Comparison of ENCODE assay signal across 12 mouse cellular contexts in the genomic region with DNA sequence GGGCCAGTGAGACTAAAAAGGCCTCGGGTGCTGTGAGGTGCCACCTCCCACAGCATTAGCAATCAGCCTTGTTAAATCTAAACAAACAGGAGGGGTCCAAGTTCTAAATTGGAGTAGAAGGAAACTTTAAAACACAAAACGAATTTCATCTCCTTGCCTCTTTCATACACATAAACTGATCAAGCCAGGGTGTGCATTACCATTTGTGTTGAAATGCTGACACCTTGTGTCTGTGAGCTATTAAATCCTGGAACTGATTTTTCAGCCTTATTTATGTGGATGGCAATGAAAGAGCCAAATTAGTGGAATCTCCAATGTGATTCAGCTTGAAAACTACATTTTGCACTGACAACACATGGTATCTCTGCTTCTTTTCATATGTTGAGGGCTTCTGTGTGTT.
DNase-seq lines count a peak whose midpoint lies in the region; ATAC-seq and TF ChIP-seq lines count a peak whose summit lies in the region.
"Had no signal": no experiment of that assay in that cellular context is flagged by ENCODE, and none has a peak within 500 bp of the region (broad histone marks: within the 10 kb centered on the region; RNA-seq: fewer than 3 reads in every experiment).

No protein-coding gene starts in this region.

- H3K27me3 ChIP-seq in Patski = peaks cover 17% of the 10 kb centered on the region
- H3K27me3 ChIP-seq in midbrain, embryonic 13.5 days = no peaks in the 10 kb centered on the region

- H3K4me1 ChIP-seq in midbrain, embryonic 13.5 days (replicated peaks) = no peaks in the 10 kb centered on the region

- CTCF ChIA-PET in Patski (lab: Charles Lee) = interaction anchor here (0.8 to 1.1 kb wide), 4 partner anchors 12 to 679 kb away, joined by 3 read pairs; no protein-coding TSS in a partner anchor

- no peaks in the 10 kb centered on the region for H3K9me3 ChIP-seq in midbrain, embryonic 13.5 days
- H3K9me3 ChIP-seq: G1E had no signal

- peak; percentile 40 for TF ChIP-seq CTCF in Patski (IDR thresholded peaks at IDR 0.05)

- no peak overlapping the region for H3K4me3 ChIP-seq in midbrain, embryonic 13.5 days (replicated peaks)

- H3K4me2 ChIP-seq in midbrain, embryonic 13.5 days (replicated peaks) = no peak overlapping the region

- 30% methylated on average over 2 of the region's 2 CpGs for WGBS in midbrain, embryonic 13.5 days

- no peak for ATAC-seq in Patski
- ATAC-seq in midbrain, embryonic 13.5 days = peak; percentile 63; the same call in 1 of the 2 replicates

- in situ Hi-C loops in Patski (cut with MboI; ENCODE audit: low pct_unique_long_range_greater_than_20kb) = loop anchor here (10.0 kb wide), 1 partner anchor 570 kb away; a partner anchor contains a TSS

- no peaks in the 10 kb centered on the region for H3K36me3 ChIP-seq in midbrain, embryonic 13.5 days
- H3K36me3 ChIP-seq: G1E had no signal

- H3K27ac ChIP-seq in midbrain, embryonic 13.5 days = no peak overlapping the region

- POLR2A ChIA-PET in Patski (lab: Charles Lee) = no interaction called here

- DNase-seq in embryo, embryonic 10 days (ENCODE audit: low spot score) = peak; percentile 33
- no peak for DNase-seq in embryo, embryonic 9.5 days (ENCODE audit: extremely low spot score)
- DNase-seq in left cerebral cortex, postnatal 14 days (ENCODE audit: low spot score in 2 of 2) = peak; percentile 23 to 41
- no peak for DNase-seq in left cerebral cortex, adult 18-20 months (ENCODE audit: low spot score in 2 of 2)
- DNase-seq in Patski (ENCODE audit: low read depth, low spot score) = no peak
- no peak for DNase-seq in heart, adult 18-20 months
- no peak for DNase-seq in urinary bladder, postnatal 14 days (ENCODE audit: low spot score)
- DNase-seq: cerebellum, postnatal 25 days; gastrocnemius, postnatal 25 days; lung, postnatal 10 days had no signal

- intact Hi-C loops in left cerebral cortex, postnatal 14 days (cut with DNase I) = loop anchor here (2.0 kb wide), 1 partner anchor 342 kb away; no protein-coding TSS in a partner anchor

- no peak overlapping the region for H3K9ac ChIP-seq in midbrain, embryonic 13.5 days (replicated peaks)

Comparison
In these comparisons a context has a peak if more than half of its experiments do, and no peak if none do; other contexts are left out.
1. DNase-seq: peak in embryo, embryonic 10 days (single experiment) and left cerebral cortex, postnatal 14 days (2 of 2); none in embryo, embryonic 9.5 days (single experiment), left cerebral cortex, adult 18-20 months (0 of 2), Patski (single experiment), heart, adult 18-20 months (0 of 2) and urinary bladder, postnatal 14 days (single experiment).